Mouse (Mus musculus) mouse trophoblast stem cell (cell line): ENCODE measurements at regions not wholly inside any gene's neighbourhood (a gene's known extent, or its start where the extent isn't known, plus 50 kb on each side); places are given as distances from the start of the nearest gene placed in this dataset.

Source experiments
- in situ Hi-C, 2 experiments: fragments of 300-500 bp; cut with MseI, MboI; formaldehyde crosslinking; loops; 2 replicates in 1 of 2; 3 replicates in 1 of 2; pipeline ENCODE4 v1.15.1; 2025

DNA sequence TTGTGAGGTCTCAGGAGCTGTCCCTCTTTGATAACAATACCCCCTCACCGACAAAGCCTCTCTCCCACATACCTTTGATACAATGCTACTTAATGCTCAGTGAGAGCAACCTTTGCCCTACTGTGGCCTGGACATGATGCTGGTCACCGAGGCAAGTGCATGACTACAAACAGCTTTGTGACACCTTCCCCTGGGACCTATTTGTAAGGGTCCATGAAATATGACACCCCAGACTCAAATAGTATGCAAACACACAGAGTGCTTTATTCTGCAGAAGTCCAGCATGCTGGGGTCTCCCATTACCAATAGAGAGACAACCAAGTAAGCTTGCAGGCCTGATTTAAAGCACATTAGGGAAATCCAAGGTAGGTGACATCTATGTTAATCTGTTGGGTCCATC, 210.6 kb downstream of the Xxylt1 start:
- in situ Hi-C loops: loop anchor here in 1 of 2 experiments (10.0 kb wide), 1 partner anchor 276 kb away; the partner anchor contains the start of gene Fam43a

DNA sequence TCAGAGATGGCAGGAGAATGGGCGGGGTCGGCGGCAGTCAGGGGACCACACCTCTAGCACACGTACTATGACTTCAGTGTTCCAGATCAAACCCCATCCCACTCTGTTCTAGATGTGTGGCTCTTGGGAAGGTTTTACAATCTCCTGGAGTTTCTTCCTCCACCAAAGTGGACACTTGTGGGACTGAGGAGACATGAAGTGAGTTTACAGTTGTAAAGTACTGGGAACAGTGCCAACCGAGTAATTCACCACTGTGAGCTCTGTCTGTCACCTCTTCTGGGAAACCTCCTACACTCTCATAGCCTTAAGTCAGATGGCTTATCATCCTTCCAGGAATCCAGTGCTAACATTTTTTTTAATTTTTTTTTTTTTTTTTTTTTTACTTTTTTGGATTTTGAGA, 209.1 kb downstream of the Xxylt1 start:
- in situ Hi-C loops: loop anchor here in 1 of 2 experiments (10.0 kb wide), 1 partner anchor 277 kb away; the partner anchor contains the start of gene Fam43a

DNA sequence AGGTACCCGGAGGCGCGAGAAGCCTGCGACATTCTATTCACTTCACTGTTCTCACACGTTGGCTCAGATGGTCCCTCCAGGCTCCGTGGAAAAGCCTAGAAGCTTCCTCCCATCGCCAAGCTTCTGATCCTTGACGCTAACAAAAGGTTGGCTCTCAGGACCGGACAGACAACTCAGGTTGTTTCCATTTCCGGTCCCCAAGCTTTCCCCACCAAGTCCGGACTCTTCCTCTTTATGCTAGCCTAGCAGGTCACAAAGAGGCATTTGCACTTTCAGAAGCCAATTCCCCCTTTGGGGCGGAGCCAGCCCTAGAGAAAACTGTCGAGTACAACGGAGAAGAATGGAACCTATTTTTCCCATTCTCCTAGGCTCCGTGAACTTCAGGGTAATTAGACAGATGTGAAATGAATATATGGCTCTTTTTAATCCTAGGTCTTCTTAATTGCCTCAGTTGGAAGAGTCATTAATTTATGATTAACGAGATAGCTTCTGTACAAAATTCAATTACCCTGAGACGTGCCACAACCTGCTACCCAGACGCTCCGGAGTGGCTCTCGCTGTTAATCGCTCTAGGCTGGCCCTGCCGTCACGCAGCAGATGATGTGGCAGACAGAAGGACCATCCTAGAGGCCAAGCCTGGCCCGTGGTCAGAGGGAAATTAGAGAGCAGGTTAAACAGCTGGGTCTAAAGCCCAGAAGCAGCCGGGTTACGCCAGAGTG, 207.6 kb downstream of the Xxylt1 start:
- in situ Hi-C loops: loop anchor here in 1 of 2 experiments (10.0 kb wide), 1 partner anchor 279 kb away; the partner anchor contains the start of gene Fam43a

DNA sequence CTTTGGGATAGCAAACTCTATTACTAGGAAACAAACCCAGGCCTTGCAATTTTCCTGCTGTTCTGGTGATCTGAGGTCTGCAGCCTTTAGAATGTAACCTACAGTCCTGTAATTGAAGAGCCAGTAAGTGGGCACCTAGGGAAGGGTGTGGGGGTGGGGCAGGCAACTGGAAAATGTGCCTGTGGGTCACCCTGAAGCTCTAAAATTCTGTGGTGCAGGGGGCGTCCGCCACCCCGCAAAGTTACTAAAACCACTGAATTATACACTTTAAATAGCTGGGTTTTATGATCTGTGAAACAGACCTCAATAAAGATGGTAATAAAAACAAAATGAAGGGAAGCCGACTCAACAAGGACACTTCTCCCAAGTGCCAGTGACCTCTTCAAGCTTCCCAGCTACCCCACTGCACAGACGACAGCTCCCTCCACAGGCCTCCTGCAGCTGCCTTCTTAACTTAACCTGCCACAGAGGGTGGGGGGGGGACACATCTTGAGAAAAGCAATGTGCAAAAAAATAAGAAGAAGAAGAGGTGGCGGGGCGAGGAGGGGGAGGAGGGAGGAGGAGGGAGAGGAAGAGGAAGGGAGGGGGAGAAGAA, 205.9 kb downstream of the Xxylt1 start:
- in situ Hi-C loops: loop anchor here in 1 of 2 experiments (10.0 kb wide), 1 partner anchor 281 kb away; the partner anchor contains the start of gene Fam43a

- in situ Hi-C loops: loop anchor here in 1 of 2 experiments (10.0 kb wide), 1 partner anchor 284 kb away; the partner anchor contains the start of gene Fam43a
Measured at GRCm38 (mm10) chr16:30878821-30879220, 202.4 kb downstream of the Xxylt1 start.

GRCm38 (mm10) chr16:30879878-30880277, 201.4 kb downstream of the Xxylt1 start:
- in situ Hi-C loops: loop anchor here in 1 of 2 experiments (10.0 kb wide), 1 partner anchor 285 kb away; the partner anchor contains the start of gene Fam43a

DNA sequence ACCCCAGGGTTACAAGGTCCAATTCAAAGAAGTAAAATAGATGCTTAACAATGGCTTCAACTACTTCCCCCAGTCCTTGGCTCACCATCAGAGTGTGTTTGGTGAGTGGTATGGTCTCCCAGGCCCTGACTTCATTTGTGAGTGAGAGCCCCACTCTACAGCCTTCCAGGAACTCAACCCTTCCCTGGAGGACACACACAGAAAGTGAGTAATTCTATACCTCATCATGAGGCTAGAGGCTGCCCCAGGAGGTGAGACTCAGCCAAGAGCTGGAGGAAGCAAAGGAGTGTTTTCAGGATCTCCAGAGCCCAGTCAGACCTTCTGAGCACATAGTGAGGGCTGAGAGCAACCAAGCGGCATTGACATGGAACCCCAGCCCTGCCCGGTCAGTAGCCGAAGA, 200.6 kb downstream of the Xxylt1 start:
- in situ Hi-C loops: no loop called here

- in situ Hi-C loops: no loop called here
Measured at GRCm38 (mm10) chr16:30881186-30881585, 200.0 kb downstream of the Xxylt1 start.

DNA sequence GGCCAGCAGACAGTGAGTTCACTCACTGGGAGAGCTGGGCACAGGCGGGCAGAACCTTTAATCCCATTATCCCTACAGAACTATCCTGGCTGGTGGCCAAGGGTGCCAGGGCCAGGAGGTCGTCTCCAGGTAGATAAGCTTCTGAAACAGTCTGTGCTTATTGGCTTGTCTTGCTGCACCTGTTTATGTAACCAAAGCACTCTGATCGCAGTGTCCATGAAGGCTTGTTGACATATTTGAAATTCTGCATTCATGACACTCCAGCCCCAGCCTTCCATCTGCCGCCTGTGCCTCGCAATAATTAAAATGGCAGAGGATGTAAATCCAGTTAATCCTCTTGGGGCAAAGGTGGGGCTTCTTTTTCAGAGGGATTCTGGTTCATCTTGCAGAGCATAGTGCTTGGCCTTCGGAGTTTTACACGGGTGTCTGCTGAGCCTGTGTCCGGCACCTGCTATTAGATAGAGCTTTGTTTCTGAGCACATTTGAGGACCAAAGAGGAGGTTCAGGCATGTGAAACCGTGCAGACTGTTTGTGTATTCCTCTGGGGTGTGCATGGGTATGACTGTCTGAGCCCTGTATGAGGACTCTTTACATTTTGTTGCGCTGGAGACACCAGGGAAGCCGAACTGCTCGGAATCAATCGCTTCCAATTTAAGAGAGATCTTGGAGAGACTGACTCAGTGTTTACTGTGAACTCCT, 197.6 kb downstream of the Xxylt1 start:
- in situ Hi-C loops: no loop called here

- in situ Hi-C loops: no loop called here
Measured at GRCm38 (mm10) chr16:30884189-30884551, 197.1 kb downstream of the Xxylt1 start.

DNA sequence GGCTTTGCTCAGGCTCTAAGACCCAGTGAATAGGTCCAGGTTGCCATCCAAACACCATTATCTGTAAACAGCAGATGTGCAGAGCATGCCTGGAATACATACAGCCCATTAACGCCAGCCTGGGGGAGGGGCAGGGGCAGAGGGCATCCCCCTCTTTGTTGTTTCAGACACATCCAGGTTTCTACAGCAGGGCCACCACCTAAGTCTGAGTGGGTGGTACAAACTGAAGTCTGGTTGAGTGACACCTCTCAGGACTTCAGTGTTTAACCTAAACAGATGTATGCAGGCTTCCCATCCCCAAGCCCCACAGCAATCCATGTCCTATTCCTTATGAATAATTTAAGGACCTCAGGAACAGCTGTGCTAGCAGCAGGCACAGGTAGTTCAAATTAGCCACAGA, 194.2 kb downstream of the Xxylt1 start:
- in situ Hi-C loops: no loop called here

GRCm38 (mm10) chr16:30887536-30887935, 193.7 kb downstream of the Xxylt1 start:
- in situ Hi-C loops: no loop called here

DNA sequence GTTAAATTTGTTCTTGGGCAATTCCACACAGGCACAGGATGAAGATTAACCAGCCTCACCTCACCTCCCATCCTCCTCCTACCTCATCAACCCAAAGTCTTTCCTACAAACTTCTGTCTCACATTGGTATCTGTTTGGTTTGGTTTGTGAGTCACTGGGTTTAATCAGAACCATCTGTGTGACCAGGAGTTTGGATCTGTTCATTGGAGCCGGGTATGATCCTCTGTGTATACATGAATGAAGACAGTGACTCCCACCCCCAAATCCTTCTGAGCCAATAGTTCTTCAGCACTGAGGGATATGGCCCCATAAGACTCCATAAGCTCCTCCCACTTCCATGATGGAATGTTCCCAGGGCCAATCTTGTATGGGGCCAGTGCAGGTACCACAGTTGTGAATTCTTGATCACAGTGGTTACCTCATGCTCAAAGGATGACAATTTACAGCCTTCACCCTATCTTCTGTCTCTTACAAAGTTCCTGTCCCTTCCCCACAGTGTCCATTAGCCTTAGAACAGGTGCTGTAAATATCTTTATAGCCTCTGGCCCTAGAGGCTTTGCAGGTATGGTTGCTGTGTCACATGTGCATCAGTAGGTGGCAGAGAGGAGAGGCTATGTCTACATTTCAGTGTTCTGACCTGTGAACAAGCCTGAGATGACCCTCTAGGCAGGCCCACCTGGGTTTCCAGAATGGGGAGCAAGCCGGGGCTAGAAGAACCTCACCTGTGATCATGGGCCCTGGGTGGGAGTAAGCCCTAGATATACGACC, 192.5 kb downstream of the Xxylt1 start:
- in situ Hi-C loops: no loop called here

DNA sequence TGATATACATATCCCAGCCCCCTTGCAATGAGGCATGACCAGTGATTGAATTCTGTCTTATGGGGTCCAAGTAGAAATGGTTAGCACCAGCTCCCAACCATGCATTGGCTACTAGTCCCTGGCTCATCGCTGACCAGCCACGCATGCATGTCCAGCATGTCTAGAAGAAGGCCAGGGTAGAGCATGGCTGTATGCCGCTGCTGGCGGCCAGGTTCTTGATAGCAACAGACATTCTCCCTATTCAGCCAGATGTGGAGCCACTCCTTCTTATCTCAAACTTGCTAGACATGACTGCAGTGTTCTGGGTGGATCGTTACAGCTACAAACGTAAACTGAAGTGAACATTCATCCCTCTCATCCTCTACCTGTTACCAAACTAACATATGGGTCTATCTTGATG, 188.6 kb downstream of the Xxylt1 start:
- in situ Hi-C loops: no loop called here

DNA sequence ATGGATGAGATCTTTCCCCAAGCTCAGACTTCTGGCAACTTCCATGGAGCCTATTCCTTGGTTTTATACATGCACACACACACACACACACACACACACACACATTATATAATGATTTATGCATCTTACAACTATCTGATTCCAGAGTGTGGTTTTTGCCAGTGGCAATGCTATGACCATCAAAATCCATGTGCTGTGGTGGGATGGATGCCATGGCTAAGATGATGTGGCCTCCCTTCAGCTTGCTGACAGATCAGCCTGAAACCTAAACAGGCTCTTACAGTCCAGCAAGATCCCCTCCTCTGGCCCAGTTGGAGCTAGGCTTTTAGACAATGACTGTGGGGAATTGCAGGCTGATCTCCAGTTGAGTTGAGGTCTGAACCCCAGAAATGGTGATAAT, 187.1 kb downstream of the Xxylt1 start:
- in situ Hi-C loops: no loop called here

DNA sequence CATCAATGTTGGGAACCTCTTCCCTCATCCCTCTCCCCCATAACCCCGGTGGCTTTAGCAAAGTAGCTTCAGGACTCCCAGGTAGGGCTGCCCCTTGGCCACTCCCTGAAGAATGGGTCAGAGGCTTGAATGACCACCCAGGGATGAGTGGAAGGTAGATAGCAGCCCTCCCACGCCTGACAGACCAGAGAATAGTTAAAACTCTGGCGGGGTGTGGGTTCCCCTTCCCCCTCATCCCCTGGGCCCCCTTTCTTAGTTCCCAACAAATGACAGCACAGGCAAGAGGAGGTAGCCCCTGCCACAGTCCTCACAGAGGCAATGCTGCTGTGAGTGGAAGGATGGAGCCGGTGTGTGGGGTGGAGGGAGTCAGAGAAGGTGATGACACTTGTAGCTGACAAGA, 186.2 kb downstream of the Xxylt1 start:
- in situ Hi-C loops: no loop called here

- in situ Hi-C loops: no loop called here
Measured at GRCm38 (mm10) chr16:30897371-30897770, 183.9 kb downstream of the Xxylt1 start.

GRCm38 (mm10) chr16:30900121-30900520, 181.1 kb downstream of the Xxylt1 start:
- in situ Hi-C loops: no loop called here

GRCm38 (mm10) chr16:30901309-30901708, 179.9 kb downstream of the Xxylt1 start:
- in situ Hi-C loops: no loop called here
